Mouse (Mus musculus): ENCODE measurements around the gene 7530416G11Rik. TPM values are rescaled to one million over a fixed set of nuclear protein-coding genes. Genes with fewer than 3 reads are reported as not detected.

7530416G11Rik gene
- polyA plus RNA-seq (2012; rRNA removed) (not detected in 2 replicates), polyA plus RNA-seq (2014; fragmentation: Nextera tagmentation; extraction: Ambion mirVana) (not detected in 2 replicates)

DNA sequence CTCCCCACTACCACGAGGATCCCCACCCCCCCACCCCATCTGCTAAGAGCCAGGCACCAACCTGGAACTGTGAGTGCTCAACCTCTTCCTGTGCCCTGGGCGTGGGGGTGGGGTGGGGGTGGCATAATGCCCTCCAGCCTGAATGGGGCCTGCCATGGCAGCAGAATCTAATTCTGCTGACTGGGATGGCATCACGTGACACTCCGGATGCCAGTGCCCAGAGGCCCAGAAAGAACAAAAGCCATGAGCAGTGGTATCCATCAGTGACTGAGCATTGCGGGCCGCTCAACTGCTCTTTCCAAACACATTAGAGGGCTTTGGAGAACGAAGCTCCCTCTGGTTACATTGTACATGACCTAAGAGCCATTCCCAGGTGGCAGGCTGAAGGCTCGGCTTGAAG lies at the start of gene 7530416G11Rik:
7530416G11Rik (minus strand) TSS at position 101 of the 400 bp plus-strand sequence.
- H3K9me3 ChIP-seq (ENCODE audit: control insufficient read depth, low read length) = no peaks in the 10 kb centered on the region
- ATAC-seq (ENCODE audit: insufficient read depth) (no peak), DNase-seq (ENCODE audit: low read depth in 3 of 3, low spot score in 3 of 3) (no peak)
- no peak within 1 kb of the TSS for H3K9ac ChIP-seq (replicated peaks)
- no peak within 1 kb of the TSS for H3K4me2 ChIP-seq (ENCODE audit: low read depth)
- H3K27ac ChIP-seq = no peak within 1 kb of the TSS
- H3K27me3 ChIP-seq (ENCODE audit: control insufficient read depth, insufficient read depth, low read length) = no peaks in the 10 kb centered on the region
- no peak for TF ChIP-seq CTCF (IDR thresholded peaks at IDR 0.05; ENCODE audit: low read depth)
- TF ChIP-seq EP300 (IDR thresholded peaks at IDR 0.05; ENCODE audit: low read depth) = no peak
- H3K4me1 ChIP-seq (replicated peaks; ENCODE audit: control insufficient read depth in 2 of 2, insufficient read depth in 2 of 2, low read length in 1 of 2) = no peaks in the 10 kb centered on the region
- H3K4me3 ChIP-seq (ENCODE audit: insufficient read depth in 1 of 2, low read depth in 2 of 2, low read length in 2 of 2) = no peak within 1 kb of the TSS
- no peaks in the 10 kb centered on the region for H3K36me3 ChIP-seq (replicated peaks; ENCODE audit: control insufficient read depth, insufficient read depth, low read depth)
- WGBS (ENCODE audit: insufficient replicate concordance) = 59% methylated on average over 8 of the region's 8 CpGs

- Histone ChIP-seq H3K27ac (no peak overlapping the region), H3K4me3 (ENCODE audit: insufficient read depth in 1 of 2, low read depth in 2 of 2, low read length in 2 of 2) (no peak overlapping the region), H3K9ac (replicated peaks) (no peak overlapping the region), H3K9me3 (ENCODE audit: control insufficient read depth, low read length) (no peaks in the 10 kb centered on the region), H3K4me1 (replicated peaks; ENCODE audit: control insufficient read depth in 2 of 2, insufficient read depth in 2 of 2, low read length in 1 of 2) (no peaks in the 10 kb centered on the region), H3K4me2 (ENCODE audit: low read depth) (no peak overlapping the region), H3K36me3 (replicated peaks; ENCODE audit: control insufficient read depth, insufficient read depth, low read depth) (no peaks in the 10 kb centered on the region), H3K27me3 (ENCODE audit: control insufficient read depth, insufficient read depth, low read length) (no peaks in the 10 kb centered on the region)
- TF ChIP-seq EP300 (IDR thresholded peaks at IDR 0.05; ENCODE audit: low read depth) = no peak
- no peak for TF ChIP-seq CTCF (IDR thresholded peaks at IDR 0.05; ENCODE audit: low read depth)
- ATAC-seq (ENCODE audit: insufficient read depth) = no peak
- DNase-seq (ENCODE audit: low read depth in 3 of 3, low spot score in 3 of 3) = no peak
- WGBS (ENCODE audit: insufficient replicate concordance) = 54% methylated on average over 4 of the region's 4 CpGs
These were observed 43.5 kb upstream of the 7530416G11Rik start for GRCm38 (mm10) chr15:85546500-85546899.

DNA sequence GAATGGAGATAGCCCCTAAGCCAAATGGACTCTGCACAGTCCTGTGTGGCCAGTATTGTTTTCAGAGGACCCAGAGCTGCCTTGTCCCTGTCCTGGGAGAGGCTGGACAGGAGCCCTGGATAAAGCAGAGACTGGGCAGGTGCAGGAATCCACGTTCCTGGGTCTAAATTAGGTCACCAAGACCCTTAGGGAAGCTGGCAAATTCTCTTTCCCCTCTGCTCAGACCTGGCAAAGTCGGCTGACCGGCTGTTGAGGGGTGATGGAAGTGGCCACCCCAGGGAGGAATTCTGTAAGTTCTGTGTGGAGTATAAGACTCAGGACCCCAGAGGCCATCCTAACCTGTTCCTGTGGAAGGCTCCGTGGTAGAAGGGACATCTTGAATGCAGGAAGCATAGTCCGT lies 42.3 kb upstream of the 7530416G11Rik start:
- 46% methylated on average over 5 of the region's 5 CpGs for WGBS (ENCODE audit: insufficient replicate concordance)
- Histone ChIP-seq H3K9me3 (ENCODE audit: control insufficient read depth, low read length) (no peaks in the 10 kb centered on the region), H3K4me3 (ENCODE audit: insufficient read depth in 1 of 2, low read depth in 2 of 2, low read length in 2 of 2) (no peak overlapping the region), H3K4me1 (replicated peaks; ENCODE audit: control insufficient read depth in 2 of 2, insufficient read depth in 2 of 2, low read length in 1 of 2) (no peaks in the 10 kb centered on the region), H3K36me3 (replicated peaks; ENCODE audit: control insufficient read depth, insufficient read depth, low read depth) (no peaks in the 10 kb centered on the region), H3K27ac (no peak overlapping the region), H3K9ac (replicated peaks) (no peak overlapping the region), H3K27me3 (ENCODE audit: control insufficient read depth, insufficient read depth, low read length) (no peaks in the 10 kb centered on the region), H3K4me2 (ENCODE audit: low read depth) (no peak overlapping the region)
- ATAC-seq (ENCODE audit: insufficient read depth) (no peak), DNase-seq (ENCODE audit: low read depth in 3 of 3, low spot score in 3 of 3) (no peak)
- TF ChIP-seq CTCF (IDR thresholded peaks at IDR 0.05; ENCODE audit: low read depth) (no peak), EP300 (IDR thresholded peaks at IDR 0.05; ENCODE audit: low read depth) (no peak)

GRCm38 (mm10) chr15:85538170-85538569 lies 35.1 kb upstream of the 7530416G11Rik start:
- H3K27me3 ChIP-seq (ENCODE audit: control insufficient read depth, insufficient read depth, low read length) = no peaks in the 10 kb centered on the region
- WGBS (ENCODE audit: insufficient replicate concordance) = 64% methylated on average over 11 of the region's 11 CpGs
- H3K4me2 ChIP-seq (ENCODE audit: low read depth) = no peak overlapping the region
- H3K4me3 ChIP-seq (ENCODE audit: insufficient read depth in 1 of 2, low read depth in 2 of 2, low read length in 2 of 2) = no peak overlapping the region
- DNase-seq (ENCODE audit: low read depth in 3 of 3, low spot score in 3 of 3) (no peak), ATAC-seq (ENCODE audit: insufficient read depth) (no peak)
- TF ChIP-seq CTCF (IDR thresholded peaks at IDR 0.05; ENCODE audit: low read depth) (no peak), EP300 (IDR thresholded peaks at IDR 0.05; ENCODE audit: low read depth) (no peak)
- no peaks in the 10 kb centered on the region for H3K4me1 ChIP-seq (replicated peaks; ENCODE audit: control insufficient read depth in 2 of 2, insufficient read depth in 2 of 2, low read length in 1 of 2)
- H3K27ac ChIP-seq = no peak overlapping the region
- no peaks in the 10 kb centered on the region for H3K36me3 ChIP-seq (replicated peaks; ENCODE audit: control insufficient read depth, insufficient read depth, low read depth)
- no peak overlapping the region for H3K9ac ChIP-seq (replicated peaks)
- no peaks in the 10 kb centered on the region for H3K9me3 ChIP-seq (ENCODE audit: control insufficient read depth, low read length)

DNA sequence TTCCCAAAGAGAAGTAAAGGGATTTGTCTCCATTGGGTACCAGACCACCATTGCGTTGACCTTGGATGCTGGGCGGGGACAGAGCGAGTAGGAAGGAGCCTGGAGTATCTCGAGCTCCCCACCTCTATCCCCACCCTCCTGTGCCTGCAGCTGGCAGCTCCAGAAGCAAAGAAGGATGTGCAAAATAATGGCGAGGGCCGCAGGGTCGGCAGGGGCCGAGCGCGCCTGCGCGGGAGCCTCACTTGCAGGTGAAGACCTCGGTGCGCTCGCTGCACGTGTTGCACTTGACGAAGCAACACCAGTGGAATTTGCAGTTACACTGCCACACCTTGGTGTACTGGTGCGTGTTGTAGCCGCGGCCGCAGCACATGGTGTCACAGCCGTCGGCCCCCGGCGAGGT lies 34.1 kb upstream of the 7530416G11Rik start:
- DNase-seq (ENCODE audit: low read depth in 3 of 3, low spot score in 3 of 3) = no peak
- Histone ChIP-seq H3K27me3 (ENCODE audit: control insufficient read depth, insufficient read depth, low read length) (no peaks in the 10 kb centered on the region), H3K9me3 (ENCODE audit: control insufficient read depth, low read length) (no peaks in the 10 kb centered on the region), H3K4me3 (ENCODE audit: insufficient read depth in 1 of 2, low read depth in 2 of 2, low read length in 2 of 2) (no peak overlapping the region), H3K9ac (replicated peaks) (no peak overlapping the region), H3K4me1 (replicated peaks; ENCODE audit: control insufficient read depth in 2 of 2, insufficient read depth in 2 of 2, low read length in 1 of 2) (no peaks in the 10 kb centered on the region), H3K36me3 (replicated peaks; ENCODE audit: control insufficient read depth, insufficient read depth, low read depth) (no peaks in the 10 kb centered on the region), H3K27ac (no peak overlapping the region), H3K4me2 (ENCODE audit: low read depth) (no peak overlapping the region)
- no peak for ATAC-seq (ENCODE audit: insufficient read depth)
- WGBS (ENCODE audit: insufficient replicate concordance) = 68% methylated on average over 25 of the region's 25 CpGs
- TF ChIP-seq CTCF (IDR thresholded peaks at IDR 0.05; ENCODE audit: low read depth) = no peak
- no peak for TF ChIP-seq EP300 (IDR thresholded peaks at IDR 0.05; ENCODE audit: low read depth)
